Comparison of ENCODE assay signal across 10 mouse cellular contexts in genomic region chr3:30765311-30766027, GRCm38 (mm10). TPM values are rescaled to one million over a fixed set of nuclear protein-coding genes. Genes with fewer than 3 reads are reported as not detected.
DNase-seq lines count a peak whose midpoint lies in the region; TF ChIP-seq lines count a peak whose summit lies in the region.
"Had no signal": no experiment of that assay in that cellular context is flagged by ENCODE, and none has a peak within 500 bp of the region (broad histone marks: within the 10 kb centered on the region; RNA-seq: fewer than 3 reads in every experiment).

No protein-coding gene starts in this region.

- H3K36me3 ChIP-seq in megakaryocyte, embryonic 14.5 days (replicated peaks; ENCODE audit: low read length) = no peaks in the 10 kb centered on the region
- no peaks in the 10 kb centered on the region for H3K36me3 ChIP-seq in hindbrain, embryonic 10.5 days

- 55% methylated on average over 10 of the region's 10 CpGs for WGBS in lung, adult 2 months
- 80% methylated on average over 10 of the region's 10 CpGs for WGBS in hindbrain, embryonic 10.5 days

- TF ChIP-seq POLR2A in lung, adult 2 months (IDR thresholded peaks at IDR 0.05; ENCODE audit: borderline replicate concordance, extremely low read depth, low read depth, low read length) = no peak

- intact Hi-C loops in heart, postnatal 10 days (cut with DNase I) = no loop called here

- no peaks in the 10 kb centered on the region for H3K4me1 ChIP-seq in lung, adult 2 months (ENCODE audit: control insufficient read depth, insufficient read depth, low read length)
- peaks cover 19% of the 10 kb centered on the region for H3K4me1 ChIP-seq in megakaryocyte, embryonic 14.5 days
- H3K4me1 ChIP-seq in hindbrain, embryonic 10.5 days (replicated peaks) = peaks cover 2% of the 10 kb centered on the region; the same call in 1 of the 2 replicates

- DNase-seq in lung, adult 2 months = peak; percentile 10
- no peak for DNase-seq in lung, postnatal 14 days
- DNase-seq in heart, postnatal 10 days = peak; percentile 5 to 7
- DNase-seq in left cerebral cortex, adult 9 months (ENCODE audit: low spot score in 2 of 2) = no peak
- no peak for DNase-seq in layer of hippocampus, adult 11-12 months (ENCODE audit: low spot score)
- DNase-seq in hindbrain, embryonic 10.5 days (ENCODE audit: low spot score) = no peak
- no peak for DNase-seq in layer of hippocampus, postnatal 14 days (ENCODE audit: low spot score in 2 of 2)
- DNase-seq: gastrocnemius, postnatal 25 days had no signal

- no peak overlapping the region for H3K27ac ChIP-seq in hindbrain, embryonic 10.5 days
- H3K27ac ChIP-seq: macrophage had no signal

- peaks cover 16% of the 10 kb centered on the region for H3K27me3 ChIP-seq in megakaryocyte, embryonic 14.5 days (replicated peaks)
- H3K27me3 ChIP-seq in hindbrain, embryonic 10.5 days (ENCODE audit: insufficient read depth, poor library complexity, severe bottlenecking) = no peaks in the 10 kb centered on the region

- TF ChIP-seq CTCF in lung, adult 2 months (IDR thresholded peaks at IDR 0.05; ENCODE audit: insufficient read depth, low read length) = no peak

- H3K9me3 ChIP-seq in megakaryocyte, embryonic 14.5 days = no peaks in the 10 kb centered on the region
- no peaks in the 10 kb centered on the region for H3K9me3 ChIP-seq in hindbrain, embryonic 10.5 days

- H3K4me3 ChIP-seq in lung, adult 2 months (replicated peaks; ENCODE audit: extremely low read depth, low read depth, low read length) = no peak overlapping the region
- peak overlapping the region; percentile 87 for H3K4me3 ChIP-seq in megakaryocyte, embryonic 14.5 days (replicated peaks)
- no peak overlapping the region for H3K4me3 ChIP-seq in hindbrain, embryonic 10.5 days

RNA-seq across cellular contexts. Expression of gene Samd7, which starts 19.4 kb away (rescaled TPM):
- not detected in 2 replicates for polyA plus RNA-seq in lung, adult 2 months (2012; rRNA removed)
- not detected for total RNA-seq in heart, postnatal 10 days (2021)
- polyA plus RNA-seq in megakaryocyte, embryonic 14.5 days (2012; ENCODE audit: insufficient read depth, low replicate concordance) = not detected in 2 replicates
- not detected in 2 replicates for polyA plus RNA-seq in hindbrain, embryonic 10.5 days (2016; fragmentation: Nextera tagmentation; extraction: Ambion mirVana)
- not detected for total RNA-seq in layer of hippocampus, postnatal 14 days (2021)
- total RNA-seq: gastrocnemius, postnatal 25 days had no signal
- polyA plus RNA-seq: macrophage had no signal

RNA-seq across cellular contexts. Expression of gene Sec62, which starts 27.2 kb away (rescaled TPM):
- polyA plus RNA-seq in lung, adult 2 months (2012; rRNA removed) = 15.3 and 22.9 TPM in 2 replicates
- total RNA-seq in heart, postnatal 10 days (2021) = 10 to 100 TPM; 45.6 to 49.9 TPM
- polyA plus RNA-seq in megakaryocyte, embryonic 14.5 days (2012; ENCODE audit: insufficient read depth, low replicate concordance) = 6.6 and 19.5 TPM in 2 replicates
- 40.4 and 49.0 TPM in 2 replicates for polyA plus RNA-seq in hindbrain, embryonic 10.5 days (2016; fragmentation: Nextera tagmentation; extraction: Ambion mirVana)
- total RNA-seq in layer of hippocampus, postnatal 14 days (2021) = 10 to 100 TPM; 95.7 to 96.2 TPM

Comparison
In these comparisons a context has a peak if more than half of its experiments do, and no peak if none do; other contexts are left out.
1. DNase-seq: peak in lung, adult 2 months (single experiment) and heart, postnatal 10 days (2 of 2); none in lung, postnatal 14 days (single experiment), left cerebral cortex, adult 9 months (0 of 2), layer of hippocampus, adult 11-12 months (single experiment), hindbrain, embryonic 10.5 days (single experiment) and layer of hippocampus, postnatal 14 days (0 of 2).